Mouse (Mus musculus) common myeloid progenitor, adult 5-6 weeks (primary cell): ENCODE results near the gene Prkn. TPM values are rescaled to one million over a fixed set of nuclear protein-coding genes. Genes with fewer than 3 reads are reported as not detected.

Experiments used
- ATAC-seq: replicated peaks from 2 replicates; pipeline ENCODE4 v1.8.0; 2016; ENCODE audit warnings: low read depth, mild to moderate bottlenecking, moderate TSS enrichment, inconsistent platforms; ENCODE audit not compliant: poor library complexity, severe bottlenecking
- total RNA-seq: library from RNA; stranded (forward); fragments of 200-1000, 187-1606 nt; gene quantifications from 2 replicates; pipeline ENCODE4 v1.2.3, GENCODE M21; 2017

Gene Prkn
- total RNA-seq, 1 experiment from 2014 or later, result 2.4 TPM

DNA sequence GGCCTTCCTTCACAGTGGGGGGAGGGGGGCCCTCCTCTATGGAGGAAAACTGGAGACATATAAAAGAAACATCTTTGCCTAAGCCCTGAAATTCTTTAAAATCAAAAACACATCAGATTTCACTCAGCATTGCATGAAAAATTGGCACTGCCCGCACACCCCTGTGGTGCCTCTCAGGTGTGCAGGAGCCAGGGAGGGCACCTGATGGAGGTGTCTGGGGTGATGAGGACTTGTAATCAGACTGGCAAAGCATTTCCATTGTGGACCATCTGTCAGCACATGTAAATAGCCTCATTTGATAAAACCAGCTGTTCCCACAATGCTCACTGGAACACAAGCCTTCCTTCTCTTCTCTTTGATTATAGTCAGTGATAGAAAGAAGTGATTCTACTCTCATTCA lies 928.8 kb downstream of the Prkn start:
- no peak for ATAC-seq

DNA sequence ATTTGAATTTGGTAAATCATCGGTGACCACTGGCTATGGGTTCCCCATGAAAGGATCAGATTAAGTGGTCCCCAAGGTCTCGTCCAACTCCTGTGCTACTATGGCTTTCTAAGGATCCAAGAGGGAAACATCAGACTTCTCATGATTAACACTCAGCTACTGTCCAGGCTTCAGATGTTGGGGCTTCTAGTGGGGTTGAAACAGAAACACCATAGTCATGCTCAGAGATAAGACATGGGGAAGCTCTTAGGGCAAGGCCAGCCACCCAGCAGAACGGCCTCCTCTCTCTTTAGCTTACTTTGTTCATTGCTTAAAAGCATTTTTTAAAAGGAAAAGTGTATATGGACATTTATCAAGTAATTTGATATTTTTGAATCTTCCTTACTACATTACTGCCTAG lies 929.3 kb downstream of the Prkn start:
- ATAC-seq, result peak; percentile 73

DNA sequence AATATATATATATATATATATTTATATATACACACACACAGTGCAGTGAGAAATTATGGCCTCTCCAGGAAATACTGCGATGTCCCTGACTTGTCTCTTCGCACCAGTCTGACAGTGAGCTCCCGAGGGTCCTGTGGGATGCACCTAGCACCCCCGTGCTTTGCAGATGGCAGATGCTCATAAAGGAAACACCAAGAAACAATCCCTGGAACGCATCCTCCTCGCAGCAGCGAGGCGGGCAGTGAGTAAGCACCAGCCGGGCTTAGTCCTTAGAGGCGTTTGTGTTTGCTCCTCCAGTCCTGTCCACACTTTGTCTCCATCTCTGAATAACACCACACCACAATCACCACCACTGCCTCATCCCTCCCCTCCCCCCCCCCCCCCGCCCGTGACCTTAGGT lies 939.4 kb downstream of the Prkn start:
- no peak for ATAC-seq

DNA sequence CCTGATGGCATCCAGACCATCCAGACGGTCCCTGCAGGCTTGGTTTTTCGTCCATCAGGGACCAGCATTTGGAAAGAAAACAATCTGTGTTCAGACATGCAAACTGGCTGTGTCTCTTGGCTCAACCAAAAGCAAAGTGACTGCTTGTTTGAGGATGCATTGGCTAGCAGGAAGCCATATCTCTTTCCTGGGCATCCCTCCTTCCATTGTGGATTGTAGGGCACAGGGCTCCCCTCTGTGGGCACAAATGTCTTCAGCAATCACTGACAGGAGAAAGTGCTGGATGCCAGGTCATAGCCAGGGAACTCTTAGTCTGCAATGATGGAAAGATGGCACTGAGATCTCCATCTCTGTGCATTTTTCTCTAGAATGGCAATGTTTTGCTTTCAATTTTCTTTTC lies 939.8 kb downstream of the Prkn start:
- ATAC-seq, result no peak

DNA sequence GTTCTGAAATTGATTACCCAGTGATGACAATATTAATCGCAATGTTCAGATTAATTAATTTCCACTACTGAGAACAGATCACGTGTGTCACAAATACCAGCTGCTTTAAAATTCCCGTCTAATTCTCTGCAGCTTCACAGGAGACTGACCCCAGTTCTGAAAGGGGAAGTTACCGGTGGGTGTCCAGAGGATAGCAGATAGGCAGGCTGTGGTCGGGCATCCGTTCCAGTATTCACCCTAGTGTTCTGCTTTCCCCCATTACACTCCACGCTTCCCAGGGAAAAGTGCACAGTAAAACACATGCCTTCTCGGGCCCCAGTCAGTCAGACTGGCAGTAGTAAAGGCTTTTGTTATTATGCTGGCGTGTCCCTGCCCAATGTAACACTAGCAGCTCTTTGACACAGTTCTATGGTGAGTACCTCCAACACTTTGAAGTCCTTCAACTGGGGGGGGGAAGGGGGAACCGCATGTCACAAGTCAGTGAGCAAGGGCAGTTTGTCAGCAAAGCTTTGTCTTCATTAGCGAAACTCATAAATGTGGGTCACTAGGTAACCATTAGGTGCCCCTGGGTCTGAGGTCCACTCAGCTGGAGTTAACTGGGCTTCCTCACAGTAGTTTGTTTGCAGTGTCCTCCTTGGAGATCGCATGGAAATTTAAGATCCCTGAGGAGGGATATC lies 940.8 kb downstream of the Prkn start:
- ATAC-seq, result peak; percentile 99

GRCm38 (mm10) chr17:11788270-11788936 lies 948.2 kb downstream of the Prkn start:
- ATAC-seq, result peak; percentile 90

- no peak for ATAC-seq
These were observed 955.8 kb downstream of the Prkn start for GRCm38 (mm10) chr17:11795979-11796378.

- no peak for ATAC-seq
These were observed 961.0 kb downstream of the Prkn start for GRCm38 (mm10) chr17:11801226-11801625.

- ATAC-seq, result peak; percentile 32; the same call in 1 of the 2 replicates
These were observed 967.1 kb downstream of the Prkn start for GRCm38 (mm10) chr17:11807280-11807679.

- no peak for ATAC-seq
These were observed 977.7 kb downstream of the Prkn start for GRCm38 (mm10) chr17:11817886-11818285.

GRCm38 (mm10) chr17:11819506-11819905 lies 979.3 kb downstream of the Prkn start:
- no peak for ATAC-seq

- no peak for ATAC-seq
These were observed 980.6 kb downstream of the Prkn start for GRCm38 (mm10) chr17:11820757-11821156.

DNA sequence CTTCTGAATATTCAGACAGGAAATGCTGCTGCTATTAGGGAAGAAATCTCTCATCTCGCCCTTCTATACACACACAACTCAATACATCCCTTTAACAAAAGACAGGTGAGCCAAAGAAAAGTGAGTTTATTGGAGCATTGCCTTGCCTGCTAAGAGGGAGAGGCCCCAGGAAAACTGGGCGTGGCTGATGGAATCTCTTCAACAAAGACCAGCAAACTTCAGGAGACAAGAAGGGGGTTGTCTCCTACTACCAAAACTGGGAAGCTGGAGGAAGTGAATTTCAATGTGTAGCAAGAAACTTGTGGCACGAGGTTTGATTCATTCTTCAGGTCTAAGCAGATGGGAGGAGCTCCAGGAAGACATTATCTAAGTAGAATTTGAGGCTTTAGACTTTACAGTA lies 989.3 kb downstream of the Prkn start:
- ATAC-seq, result no peak

GRCm38 (mm10) chr17:11837121-11837520 lies 996.9 kb downstream of the Prkn start:
- 0 out of 2 replicates have a peak, but pooled peaks have one; percentile 47 for ATAC-seq

GRCm38 (mm10) chr17:11844436-11844835 lies 1004.3 kb downstream of the Prkn start:
- ATAC-seq, result no peak

DNA sequence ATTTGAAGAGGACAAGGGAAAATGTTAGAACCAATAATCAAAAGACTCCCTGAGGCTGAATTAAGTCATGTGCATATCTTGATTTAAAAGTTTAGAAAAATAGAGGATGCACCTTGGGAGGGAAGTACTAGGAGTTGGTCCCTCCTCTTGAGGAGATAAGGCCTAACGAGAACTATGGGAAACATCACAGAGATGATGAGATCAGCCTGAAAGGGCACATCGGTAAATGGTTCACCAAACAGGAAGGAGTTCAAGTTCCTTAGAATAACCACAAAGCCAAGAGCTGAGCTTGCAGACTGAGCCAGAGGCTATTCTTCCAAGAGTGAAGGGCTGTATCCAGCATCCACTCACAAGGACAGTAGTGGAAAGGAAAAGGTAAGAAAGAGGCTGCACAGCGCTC lies 1004.8 kb downstream of the Prkn start:
- peak; percentile 72 for ATAC-seq

DNA sequence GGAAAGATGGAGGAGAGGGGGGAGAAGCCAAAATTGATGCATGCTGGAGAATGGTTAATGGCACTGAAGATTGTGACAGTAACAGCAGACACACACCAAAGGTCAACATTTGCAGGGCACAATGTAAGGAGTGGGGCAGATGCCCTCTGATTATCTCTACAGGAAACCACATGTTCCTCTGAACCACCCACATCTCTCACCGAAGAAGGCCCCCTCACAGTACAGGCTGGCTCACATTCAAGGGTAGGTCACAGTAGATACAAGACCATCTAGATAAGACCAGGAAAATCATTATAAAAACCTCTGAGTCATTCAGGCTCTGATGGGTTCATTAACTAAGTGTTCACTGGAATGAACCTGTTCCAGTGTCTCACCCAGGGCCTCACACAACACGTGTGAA lies 1005.3 kb downstream of the Prkn start:
- ATAC-seq, result peak; percentile 80

GRCm38 (mm10) chr17:11854571-11854970 lies 1014.4 kb downstream of the Prkn start:
- ATAC-seq, result no peak

DNA sequence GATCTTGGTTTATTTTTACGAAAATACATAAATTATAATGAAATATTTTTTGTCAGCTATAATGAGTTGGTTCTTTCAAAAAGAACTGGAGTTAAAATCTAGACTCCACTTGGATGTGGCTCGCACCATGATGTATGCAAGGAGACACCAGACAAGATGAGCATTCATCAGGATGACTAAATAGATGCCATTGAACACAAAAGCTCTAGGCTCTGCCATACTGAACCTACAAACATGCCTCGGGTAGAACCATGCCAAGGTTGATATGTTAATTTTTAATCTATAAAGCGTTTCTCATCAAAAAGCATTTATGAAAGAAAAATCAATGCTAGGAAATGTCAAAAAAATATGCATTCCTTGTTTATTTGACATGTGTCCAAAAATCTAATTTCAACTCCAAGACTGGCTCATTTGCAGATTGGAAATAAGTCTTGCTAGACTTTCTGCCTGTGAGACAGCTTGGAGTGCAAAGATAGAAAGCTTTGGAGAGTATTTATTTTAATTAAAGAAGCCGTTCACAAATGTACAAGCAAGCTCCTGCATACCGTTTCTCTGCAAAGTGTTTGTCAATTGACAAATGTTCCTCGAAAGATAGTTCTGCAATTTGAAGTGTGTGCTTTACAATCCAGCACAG lies 1018.7 kb downstream of the Prkn start:
- no peak for ATAC-seq

DNA sequence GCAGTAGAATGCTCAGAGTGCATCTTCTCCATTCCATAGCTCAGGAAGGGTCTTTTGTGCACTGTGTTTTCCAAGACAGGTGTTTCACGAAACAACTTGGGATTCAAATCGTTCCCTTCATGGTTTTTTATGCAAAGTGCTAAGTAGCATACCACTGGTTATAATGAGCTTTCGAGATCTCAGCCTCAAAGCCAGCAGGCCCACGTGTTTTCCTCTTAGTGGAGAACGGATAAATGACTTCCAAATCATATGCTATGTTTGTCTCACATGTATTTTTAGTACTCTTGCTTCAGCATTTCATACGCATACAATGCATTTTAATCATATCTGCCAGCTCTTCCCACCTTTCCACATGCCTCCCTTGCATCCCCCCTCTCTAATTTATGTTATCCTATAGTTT lies 1021.0 kb downstream of the Prkn start:
- ATAC-seq, result no peak

DNA sequence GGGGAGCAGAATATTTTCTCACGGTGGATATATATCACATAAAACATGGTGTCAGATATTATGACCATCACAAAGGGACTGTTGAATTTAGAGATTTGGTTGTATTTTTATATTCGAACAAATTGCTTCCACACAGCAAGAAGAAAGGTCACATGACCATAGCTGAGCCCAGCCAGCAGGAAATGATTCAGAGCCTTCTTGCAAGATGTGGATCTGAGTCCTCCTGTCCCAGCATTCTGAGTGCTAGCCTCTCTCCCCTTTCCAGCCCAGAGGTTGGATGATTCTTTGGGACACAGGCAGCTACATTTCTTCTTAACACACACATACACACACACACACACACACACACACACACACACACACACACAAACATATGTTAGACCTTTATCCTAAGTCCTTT lies 1022.2 kb downstream of the Prkn start:
- ATAC-seq, result no peak
